Mouse (Mus musculus) E14TG2a.4 (cell line): ENCODE measurements around the gene Il9r.

ENCODE experiments used
- CTCF ChIP-seq: conservative IDR thresholded peaks from 2 replicates; pipeline ENCODE4 v1.5.1; 2014; ENCODE audit warnings: low read length
- NANOG ChIP-seq: IDR thresholded peaks from 2 replicates; pipeline ENCODE4 v1.6.1; 2014; ENCODE audit warnings: borderline replicate concordance, low read length, mixed read lengths

- TF ChIP-seq CTCF, result no peak
- no peak for TF ChIP-seq NANOG
Observed at GRCm38 (mm10) chr11:32189434-32189833, 10.6 kb downstream of the Il9r start.
